Mouse (Mus musculus) heart, adult 2 months (tissue): ENCODE measurements at regions not wholly inside any gene's neighbourhood (a gene's known extent, or its start where the extent isn't known, plus 50 kb on each side); places are given as distances from the start of the nearest gene placed in this dataset.

Source experiments
- DNase-seq, 2 experiments: peaks; one replicate each; pipeline ENCODE4 v3.0.0; 2021
- H3K27ac ChIP-seq: fragments of 200-600 bp; 2 replicates; pipeline ENCODE4 v1.8.1; 2022
- H3K27me3 ChIP-seq: fragments of 200-500 bp; 2 replicates; pipeline ENCODE4 v1.6.1; 2012; ENCODE audit warnings: mild to moderate bottlenecking, low read length, inconsistent platforms, mixed read lengths; ENCODE audit not compliant: control insufficient read depth, insufficient read depth
- H3K36me3 ChIP-seq: fragments of 200-500 bp; 2 replicates; pipeline ENCODE4 v1.6.1; 2012; ENCODE audit warnings: low read length, inconsistent platforms; ENCODE audit not compliant: control insufficient read depth, insufficient read depth
- H3K4me1 ChIP-seq: fragments of 200-500 bp; 2 replicates; pipeline ENCODE4 v1.6.1; 2011; ENCODE audit warnings: low read length; ENCODE audit not compliant: control insufficient read depth, insufficient read depth
- H3K4me3 ChIP-seq: fragments of 200-600 bp; 2 replicates; pipeline ENCODE4 v1.8.1; 2022
- H3K79me2 ChIP-seq: fragments of 200-500 bp; replicated peaks from 2 replicates; pipeline ENCODE4 v1.6.1; 2012; ENCODE audit warnings: mild to moderate bottlenecking, inconsistent platforms, low read length, moderate library complexity, mixed read lengths; ENCODE audit not compliant: control insufficient read depth, insufficient read depth
- H3K9ac ChIP-seq: fragments of 200-500 bp; 2 replicates; pipeline ENCODE4 v1.6.1; 2012; ENCODE audit warnings: low read depth, mild to moderate bottlenecking, control low read depth, inconsistent platforms, low read length, mixed read lengths
- CTCF ChIP-seq: fragments of 200-600 bp; IDR thresholded peaks from 2 replicates; pipeline ENCODE4 v1.8.1; 2022; ENCODE audit warnings: antibody characterized with exemption, mild to moderate bottlenecking, moderate library complexity
- EP300 ChIP-seq: fragments of 200-500 bp; IDR thresholded peaks from 2 replicates; pipeline ENCODE4 v1.6.1; 2011; ENCODE audit warnings: low read depth, low read length, control low read depth; ENCODE audit not compliant: insufficient read depth
- POLR2A ChIP-seq: fragments of 200-500 bp; IDR thresholded peaks from 2 replicates; pipeline ENCODE4 v1.6.1; 2011; ENCODE audit warnings: mild to moderate bottlenecking, low read depth, low read length, control low read depth; ENCODE audit not compliant: insufficient read depth
- WGBS: fragments of 180-500 bp; shearing (Covaris S2); methylation state at CpG from one replicate; pipeline ENCODE4 v1.1.7; 2018; 5-methylcytosine and 5-hydroxymethylcytosine counted together
- intact Hi-C: fragments of 180-260 bp; cut with DNase I; formaldehyde crosslinking; loops from one replicate; pipeline ENCODE4 v1.15.1; 2025

GRCm38 (mm10) chr1:185111347-185112016 lies 92.4 kb upstream of the Rab3gap2 start:
- no peaks in the 10 kb centered on the region for H3K36me3 ChIP-seq
- intact Hi-C loops = no loop called here
- DNase-seq = no peak
- no peaks in the 10 kb centered on the region for H3K4me1 ChIP-seq
- H3K9ac ChIP-seq = no peak overlapping the region
- no peak overlapping the region for H3K4me3 ChIP-seq
- no peak overlapping the region for H3K27ac ChIP-seq
- H3K79me2 ChIP-seq = no peaks in the 10 kb centered on the region
- no peaks in the 10 kb centered on the region; the same call in 1 of the 2 replicates for H3K27me3 ChIP-seq
- 59% methylated on average over 10 of the region's 10 CpGs for WGBS
- TF ChIP-seq EP300 (no peak), CTCF (no peak), POLR2A (no peak)

GRCm38 (mm10) chr1:185104945-185105884 lies 98.7 kb upstream of the Rab3gap2 start:
- no peak for DNase-seq
- Histone ChIP-seq H3K79me2 (no peaks in the 10 kb centered on the region), H3K27ac (no peak overlapping the region), H3K9ac (no peak overlapping the region), H3K36me3 (no peaks in the 10 kb centered on the region), H3K27me3 (no peaks in the 10 kb centered on the region; the same call in 1 of the 2 replicates), H3K4me3 (no peak overlapping the region), H3K4me1 (no peaks in the 10 kb centered on the region)
- intact Hi-C loops = no loop called here
- no peak for TF ChIP-seq CTCF
- TF ChIP-seq EP300 = no peak
- no peak for TF ChIP-seq POLR2A
- WGBS = 73% methylated on average over 7 of the region's 7 CpGs

- no peaks in the 10 kb centered on the region for H3K36me3 ChIP-seq
- no peak overlapping the region for H3K27ac ChIP-seq
- no peak overlapping the region for H3K4me3 ChIP-seq
- WGBS = 73% methylated on average over 4 of the region's 4 CpGs
- H3K9ac ChIP-seq = no peak overlapping the region
- TF ChIP-seq POLR2A (no peak), CTCF (no peak), EP300 (no peak)
- DNase-seq = no peak
- intact Hi-C loops = no loop called here
- H3K79me2 ChIP-seq = no peaks in the 10 kb centered on the region
- H3K4me1 ChIP-seq = no peaks in the 10 kb centered on the region
- H3K27me3 ChIP-seq = no peaks in the 10 kb centered on the region; the same call in 1 of the 2 replicates
Measured at GRCm38 (mm10) chr1:185103803-185104202, 100.1 kb upstream of the Rab3gap2 start.

- no peaks in the 10 kb centered on the region for H3K4me1 ChIP-seq
- no peak overlapping the region for H3K4me3 ChIP-seq
- no peaks in the 10 kb centered on the region for H3K36me3 ChIP-seq
- intact Hi-C loops = no loop called here
- no peak for TF ChIP-seq CTCF
- no peak for TF ChIP-seq POLR2A
- TF ChIP-seq EP300 = no peak
- no peaks in the 10 kb centered on the region for H3K79me2 ChIP-seq
- no peak overlapping the region for H3K27ac ChIP-seq
- H3K27me3 ChIP-seq = no peaks in the 10 kb centered on the region
- H3K9ac ChIP-seq = no peak overlapping the region
- 55% methylated on average over 18 of the region's 18 CpGs for WGBS
- DNase-seq = no peak
Measured at GRCm38 (mm10) chr1:185098975-185099958, 99.9 kb upstream of the Mark1 start.

GRCm38 (mm10) chr1:185098195-185098974 lies 99.0 kb upstream of the Mark1 start:
- WGBS = 28% methylated on average over 17 of the region's 17 CpGs
- no peak for DNase-seq
- H3K27ac ChIP-seq = no peak overlapping the region

More at GRCm38 (mm10) chr1:185098195-185098974, 99.0 kb upstream of the Mark1 start:
- TF ChIP-seq POLR2A = no peak
- Histone ChIP-seq H3K4me1 (no peaks in the 10 kb centered on the region), H3K79me2 (no peaks in the 10 kb centered on the region), H3K36me3 (no peaks in the 10 kb centered on the region), H3K4me3 (no peak overlapping the region), H3K9ac (no peak overlapping the region), H3K27me3 (no peaks in the 10 kb centered on the region)
- intact Hi-C loops = no loop called here
